Mouse (Mus musculus) hindbrain, postnatal 0 days (tissue): ENCODE measurements at regions not wholly inside any gene's neighbourhood (a gene's known extent, or its start where the extent isn't known, plus 50 kb on each side); places are given as distances from the start of the nearest gene placed in this dataset.

ENCODE experiments used
- ATAC-seq: fragments of 200-750 bp; cut with Nextera tagmentation; 2 replicates; pipeline ENCODE4 v1.8.0; 2017; ENCODE audit warnings: mild to moderate bottlenecking, moderate TSS enrichment, moderate library complexity
- DNase-seq: peaks from one replicate; pipeline ENCODE4 v3.0.0-alpha.2; 2015; ENCODE audit warnings: low spot score
- H3K27ac ChIP-seq: fragments of 300-500 bp; sonication (generic); 2 replicates; pipeline ENCODE4 v1.5.1; 2014; ENCODE audit warnings: mild to moderate bottlenecking
- H3K27me3 ChIP-seq: fragments of 300-500 bp; sonication (generic); 2 replicates; pipeline ENCODE4 v1.6.1; 2014; ENCODE audit warnings: low read length, mixed read lengths; ENCODE audit not compliant: insufficient read depth
- H3K36me3 ChIP-seq: fragments of 300-500 bp; sonication (generic); 2 replicates; pipeline ENCODE4 v1.6.1; 2014; ENCODE audit warnings: low read length, mixed read lengths; ENCODE audit not compliant: insufficient read depth
- H3K4me1 ChIP-seq: fragments of 300-500 bp; sonication (generic); 2 replicates; pipeline ENCODE4 v1.6.1; 2014; ENCODE audit warnings: antibody characterized with exemption, low read length, mixed read lengths; ENCODE audit not compliant: insufficient read depth
- H3K4me2 ChIP-seq: fragments of 300-500 bp; sonication (generic); 2 replicates; pipeline ENCODE4 v1.6.1; 2014; ENCODE audit warnings: low read depth, mild to moderate bottlenecking, low read length, moderate library complexity, mixed read lengths
- H3K4me3 ChIP-seq: fragments of 300-500 bp; sonication (generic); 2 replicates; pipeline ENCODE4 v1.5.1; 2014; ENCODE audit warnings: low read length
- H3K9ac ChIP-seq: fragments of 300-500 bp; sonication (generic); replicated peaks from 2 replicates; pipeline ENCODE4 v1.6.1; 2014; ENCODE audit warnings: mild to moderate bottlenecking, low read length, moderate library complexity, mixed read lengths
- H3K9me3 ChIP-seq: fragments of 300-500 bp; sonication (generic); 2 replicates; pipeline ENCODE4 v1.6.1; 2016; ENCODE audit warnings: low read length, mixed read lengths
- CTCF ChIP-seq: IDR thresholded peaks from 2 replicates; pipeline ENCODE4 v1.5.1; 2016; ENCODE audit warnings: antibody characterized with exemption, control low read depth, low read depth
- WGBS: fragments of 180-500 bp; shearing (Covaris S2); extraction: QIAGEN DNeasy Blood & Tissue Kit; methylation state at CpG from one replicate; pipeline ENCODE4 v1.1.7; 2014; 5-methylcytosine and 5-hydroxymethylcytosine counted together

GRCm38 (mm10) chr16:78637015-78637414, 60.5 kb upstream of the D16Ertd472e start:
- DNase-seq: peak; percentile 87
- H3K4me2 ChIP-seq: no peak overlapping the region
- no peak overlapping the region for H3K4me3 ChIP-seq
- TF ChIP-seq CTCF: peak; percentile 85
- peak; percentile 58 for ATAC-seq
- H3K4me1 ChIP-seq: no peaks in the 10 kb centered on the region
- H3K27ac ChIP-seq: no peak overlapping the region
- H3K9me3 ChIP-seq: no peaks in the 10 kb centered on the region
- H3K27me3 ChIP-seq: no peaks in the 10 kb centered on the region
- H3K36me3 ChIP-seq: no peaks in the 10 kb centered on the region
- 34% methylated on average over 5 of the region's 5 CpGs for WGBS
- no peak overlapping the region for H3K9ac ChIP-seq

DNA sequence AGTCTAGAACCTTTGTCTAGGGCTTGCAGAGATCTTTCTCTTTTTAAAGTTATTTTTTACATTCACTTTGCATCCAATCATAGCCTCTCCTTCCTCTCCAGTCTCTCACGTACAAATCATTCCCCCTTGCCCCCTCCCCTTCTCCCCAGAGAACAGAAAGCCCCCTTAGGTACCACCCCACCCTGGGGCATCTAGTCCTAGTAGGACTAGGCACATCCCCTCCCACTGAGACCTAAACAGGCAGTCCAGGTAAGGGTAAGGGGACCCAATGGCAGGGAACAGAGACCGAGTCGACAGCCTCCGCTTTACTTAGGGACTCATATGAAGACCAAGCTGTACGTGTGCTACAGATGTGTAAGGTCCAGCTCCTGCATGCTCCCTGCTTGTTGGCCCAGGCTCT, 59.3 kb upstream of the D16Ertd472e start:
- no peak for TF ChIP-seq CTCF
- H3K27ac ChIP-seq: no peak overlapping the region
- no peak overlapping the region for H3K4me2 ChIP-seq
- no peaks in the 10 kb centered on the region for H3K27me3 ChIP-seq
- no peaks in the 10 kb centered on the region for H3K36me3 ChIP-seq
- no peaks in the 10 kb centered on the region for H3K9me3 ChIP-seq
- H3K4me1 ChIP-seq: no peaks in the 10 kb centered on the region
- no peak overlapping the region for H3K9ac ChIP-seq
- ATAC-seq (0 out of 2 replicates have a peak, but pooled peaks have one; percentile 19), DNase-seq (no peak)
- 88% methylated on average over 5 of the region's 5 CpGs for whole genome bisulfite sequencing
- no peak overlapping the region for H3K4me3 ChIP-seq

- peak; percentile 78 for ATAC-seq
- Histone ChIP-seq H3K9me3 (no peaks in the 10 kb centered on the region), H3K36me3 (no peaks in the 10 kb centered on the region), H3K4me2 (no peak overlapping the region), H3K9ac (no peak overlapping the region), H3K4me1 (no peaks in the 10 kb centered on the region), H3K4me3 (no peak overlapping the region), H3K27me3 (no peaks in the 10 kb centered on the region), H3K27ac (no peak overlapping the region)
- TF ChIP-seq CTCF: peak; percentile 90
- DNase-seq: peak; percentile 90
- WGBS: 23% methylated on average over 8 of the region's 8 CpGs
Measured at GRCm38 (mm10) chr16:78635257-78635656, 58.7 kb upstream of the D16Ertd472e start.

DNA sequence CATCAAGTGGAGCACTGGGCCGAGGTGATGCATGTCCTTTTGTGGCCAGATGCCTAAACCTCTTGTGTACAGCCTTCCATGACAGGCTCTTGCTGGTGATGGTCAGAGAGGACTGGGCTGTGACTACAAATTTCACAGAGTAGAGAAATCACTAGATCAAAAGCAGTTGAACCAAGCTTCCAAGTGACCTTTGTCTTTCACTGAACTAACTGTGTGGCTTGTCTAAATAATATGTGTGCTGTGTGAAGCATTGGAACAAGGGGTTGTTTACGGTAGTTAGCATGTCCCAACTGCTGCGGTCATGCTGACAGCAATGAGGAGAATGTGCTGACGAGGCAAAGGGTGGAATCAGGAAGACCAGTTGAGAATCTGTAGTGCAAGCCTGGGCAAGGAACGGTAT, 55.3 kb upstream of the D16Ertd472e start:
- WGBS: 80% methylated on average over 5 of the region's 5 CpGs

DNA sequence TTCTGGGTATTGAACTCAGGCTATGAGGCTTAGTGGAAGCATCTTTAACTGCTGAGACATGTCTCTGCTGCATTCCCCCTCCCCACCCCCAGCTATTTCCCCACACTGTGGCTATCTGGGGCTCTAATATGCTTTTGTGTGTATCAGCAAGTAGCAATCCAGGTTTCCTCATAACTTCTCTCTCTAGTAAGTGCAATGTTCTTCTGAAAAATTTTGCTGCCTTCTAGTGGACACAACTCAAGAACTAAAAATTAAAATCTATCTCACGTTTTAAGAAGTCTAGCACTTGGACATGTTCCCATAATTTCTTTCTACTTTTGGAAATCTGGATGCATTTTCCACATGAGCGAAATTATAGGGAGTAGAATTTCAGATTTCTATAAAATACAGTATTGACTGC, 50.3 kb upstream of the D16Ertd472e start:
- Histone ChIP-seq H3K4me1 (no peaks in the 10 kb centered on the region), H3K4me2 (no peak overlapping the region), H3K27ac (no peak overlapping the region), H3K9me3 (no peaks in the 10 kb centered on the region), H3K27me3 (no peaks in the 10 kb centered on the region), H3K4me3 (no peak overlapping the region), H3K36me3 (no peaks in the 10 kb centered on the region), H3K9ac (no peak overlapping the region)
- DNase-seq: peak; percentile 56
- no peak for ATAC-seq
- WGBS: 52% methylated on average over 2 of the region's 2 CpGs
- TF ChIP-seq CTCF: peak; percentile 48

More for the DNA sequence above, 55.3 kb upstream of the D16Ertd472e start:
- Histone ChIP-seq H3K9me3 (no peaks in the 10 kb centered on the region), H3K27ac (no peak overlapping the region), H3K9ac (no peak overlapping the region), H3K27me3 (no peaks in the 10 kb centered on the region), H3K4me1 (no peaks in the 10 kb centered on the region), H3K4me3 (no peak overlapping the region), H3K4me2 (no peak overlapping the region), H3K36me3 (no peaks in the 10 kb centered on the region)
- DNase-seq (no peak), ATAC-seq (no peak)
- TF ChIP-seq CTCF: no peak
